Mouse (Mus musculus): Measurements from ENCODE around the gene Lce1l.
"Not testable (repeated sequence)": the region's sequence is repeated elsewhere in the genome, so short reads cannot be mapped to it uniquely, and the experiment has no call there.

The Lce1l gene

DNA sequence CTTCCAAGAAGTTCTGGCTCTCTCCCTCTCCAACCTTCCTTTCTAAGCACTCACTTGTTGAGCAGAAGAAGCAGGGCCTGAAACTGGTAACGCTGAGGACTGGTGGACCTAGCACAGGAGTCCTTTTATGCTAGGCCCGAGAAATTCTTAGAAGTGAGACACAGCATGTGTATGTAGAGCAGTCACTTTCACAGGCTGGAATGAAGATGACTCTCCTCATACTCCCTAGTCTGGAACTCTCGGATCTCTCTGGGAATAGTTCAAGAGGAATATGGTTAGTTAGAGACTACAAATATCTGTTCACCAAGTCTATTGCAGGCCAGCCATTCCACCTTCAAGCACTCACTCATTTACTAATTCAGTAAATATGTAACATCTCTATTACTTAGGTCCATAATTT, at the start of gene Lce1l:
TSS of gene Lce1l (minus strand) at position 101 of the 400 bp plus-strand sequence.
- no peak for DNase-seq (ENCODE audit: low spot score)

GRCm38 (mm10) chr3:92894489-92894888, 43.4 kb upstream of the Lce1l start:
- DNase-seq (ENCODE audit: low spot score): no peak

DNA sequence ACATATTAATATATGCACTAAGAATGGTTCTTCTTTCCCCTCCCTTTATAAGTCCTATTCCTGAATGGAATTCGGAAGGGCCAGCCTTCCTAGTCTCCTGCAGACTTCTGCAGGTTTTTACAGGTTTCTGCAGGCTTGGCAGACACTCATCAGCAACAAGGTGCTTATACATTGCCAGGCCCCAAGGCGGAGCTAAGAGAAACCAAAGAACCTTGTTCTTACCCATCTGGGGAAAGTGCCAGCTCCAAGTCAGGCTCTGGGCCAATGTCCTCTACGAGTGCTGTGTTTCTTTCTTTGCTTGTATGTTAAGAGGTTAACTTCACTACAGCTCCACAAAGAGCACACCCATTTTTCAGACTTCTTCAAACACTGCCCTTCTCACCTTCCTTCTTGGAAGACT, 43.0 kb upstream of the Lce1l start:
- no peak for DNase-seq (ENCODE audit: low spot score)

DNA sequence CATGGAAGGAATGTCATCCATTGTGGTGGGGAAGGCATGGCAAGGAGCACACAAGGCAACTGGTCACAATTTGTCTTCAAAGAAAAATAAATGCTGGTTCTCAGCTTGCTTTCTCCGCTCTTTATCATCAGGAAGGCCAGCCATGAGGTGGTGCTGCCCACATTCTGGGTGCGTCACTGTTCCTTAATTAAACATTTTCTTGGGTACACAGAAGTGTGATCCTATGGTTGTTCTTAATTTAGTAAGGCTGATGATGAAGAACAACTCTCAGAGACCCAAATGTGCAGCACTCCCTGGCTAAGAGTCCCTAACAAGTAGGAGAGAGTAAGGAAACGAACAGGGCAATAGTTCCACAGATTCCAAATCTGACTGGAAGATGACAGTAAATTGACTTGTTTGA, 23.1 kb upstream of the Lce1l start:
- no peak for DNase-seq (ENCODE audit: low spot score)

DNA sequence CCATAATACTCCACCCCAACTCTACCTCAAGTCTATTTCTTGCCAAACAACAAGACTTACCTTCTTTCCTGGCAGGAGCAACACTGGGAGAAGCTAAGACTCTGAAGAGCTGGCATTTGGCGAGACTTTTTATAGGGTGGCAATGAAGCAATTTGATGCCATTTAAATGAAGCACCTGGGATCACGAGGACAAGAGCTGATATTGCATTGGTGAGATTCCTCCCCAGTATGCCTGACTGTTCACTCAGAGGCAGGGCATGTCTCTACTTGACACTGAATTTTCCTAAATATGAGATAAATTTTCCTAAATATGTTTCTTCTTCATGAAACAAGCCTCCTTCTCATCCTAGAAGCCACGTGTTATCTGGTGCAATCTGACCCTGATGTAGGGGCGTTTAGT, 19.0 kb upstream of the Lce1l start, which contains the start of gene 2310050C09Rik:
TSS of gene 2310050C09Rik (minus strand) at position 101 of the 400 bp plus-strand sequence.
- no peak for DNase-seq (ENCODE audit: low spot score)

DNA sequence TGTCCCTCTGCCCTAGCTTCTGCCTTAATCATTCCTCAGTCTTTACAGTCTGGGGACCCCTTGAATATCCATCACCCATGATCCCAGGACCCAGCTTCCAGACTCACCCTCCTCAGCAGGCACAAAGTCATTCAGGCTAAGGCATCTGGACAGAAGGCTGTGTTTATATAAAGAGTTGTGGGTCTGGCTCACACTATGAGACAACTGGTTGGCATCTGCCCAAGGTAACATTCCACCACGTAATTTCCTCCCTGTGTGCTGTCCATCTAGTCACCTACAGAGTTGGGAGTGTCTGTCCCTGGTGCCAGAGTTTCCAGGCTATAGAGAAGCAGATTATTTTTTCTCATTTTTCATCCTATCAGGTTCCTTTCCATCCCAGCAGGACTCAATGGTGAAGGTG, 24.0 kb downstream of the Lce1l start, which contains the start of gene Kprp:
TSS of gene Kprp (minus strand) at position 140 of the 400 bp plus-strand sequence.
- no peak for DNase-seq (ENCODE audit: low spot score)

- DNase-seq (ENCODE audit: low spot score): no peak
These were observed 25.3 kb downstream of the Lce1l start for GRCm38 (mm10) chr3:92825808-92826207.

DNA sequence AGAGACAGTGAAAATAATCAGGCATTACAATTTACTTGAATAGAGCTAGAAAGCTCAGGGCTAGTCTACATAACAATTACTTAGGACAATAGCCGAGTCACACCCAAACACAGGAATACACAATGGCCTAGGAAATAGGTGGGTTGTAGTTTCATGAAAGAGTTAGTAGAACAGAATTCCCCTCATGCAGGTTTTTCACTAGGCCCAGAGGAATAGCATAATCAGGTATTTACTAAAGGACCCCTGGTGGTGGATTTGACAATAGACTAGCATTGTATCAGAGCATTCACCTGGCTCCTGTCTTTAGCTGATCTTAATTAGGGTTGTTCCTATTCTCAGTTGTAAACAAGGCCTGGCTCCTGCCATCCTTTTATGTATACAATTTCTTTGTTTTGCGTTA, 35.0 kb downstream of the Lce1l start:
- not testable (repeated sequence) for DNase-seq (ENCODE audit: low spot score)

DNA sequence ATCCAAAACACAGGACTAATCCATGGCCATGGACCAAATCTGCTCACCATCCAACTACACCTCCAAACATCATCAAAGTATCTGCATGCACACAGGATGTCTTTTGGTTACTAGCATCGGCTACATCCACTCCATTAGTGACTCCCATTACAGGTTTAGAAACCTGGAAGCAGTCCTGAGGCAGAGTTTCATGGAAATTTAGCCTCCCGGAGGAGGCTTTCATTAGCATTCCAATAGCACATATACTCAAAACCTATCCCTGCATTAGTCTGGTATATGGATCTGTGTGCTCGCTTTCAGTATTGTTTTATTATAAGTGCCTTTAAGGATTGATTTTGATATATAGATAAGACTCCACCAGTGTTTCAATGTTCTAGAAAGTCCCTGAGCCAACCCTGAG, 35.5 kb downstream of the Lce1l start:
- DNase-seq (ENCODE audit: low spot score): no peak

DNA sequence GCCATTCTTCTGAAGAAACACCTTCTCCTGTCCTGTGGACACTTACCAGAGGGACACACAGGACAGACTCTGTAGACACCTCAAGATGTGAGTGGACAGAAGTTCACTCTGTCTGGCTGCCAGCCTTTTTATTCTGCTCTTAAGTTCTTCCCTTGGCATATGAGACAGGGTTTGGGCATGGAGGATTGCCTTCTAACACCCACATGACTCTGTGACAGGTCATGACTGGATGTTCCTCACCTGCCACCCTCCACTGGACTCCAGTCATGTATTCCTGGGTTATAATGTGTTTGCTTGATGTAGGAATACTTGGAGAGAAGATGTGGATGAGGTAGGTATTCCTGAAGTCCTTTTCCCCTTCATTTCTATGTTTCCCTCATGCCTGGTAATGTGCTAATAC, 43.3 kb downstream of the Lce1l start, which contains the start of gene Lce1k:
TSS of gene Lce1k (minus strand) at position 101 of the 400 bp plus-strand sequence.
- no peak for DNase-seq (ENCODE audit: low spot score)
